Mouse (Mus musculus) colon, adult 2 months (tissue): ENCODE data around the gene Cidec. TPM values are rescaled to one million over a fixed set of nuclear protein-coding genes. Genes with fewer than 3 reads are reported as not detected.

ENCODE experiments used
- polyA plus RNA-seq: library from polyadenylated mRNA; depleted of rRNA; stranded (reverse); fragments of >200 nt; gene quantifications from 2 replicates; pipeline ENCODE4 v1.2.3, GENCODE M21; 2012; rRNA removed

Gene Cidec
- polyA plus RNA-seq, result 36.2 and 51.7 TPM in 2 replicates

DNA sequence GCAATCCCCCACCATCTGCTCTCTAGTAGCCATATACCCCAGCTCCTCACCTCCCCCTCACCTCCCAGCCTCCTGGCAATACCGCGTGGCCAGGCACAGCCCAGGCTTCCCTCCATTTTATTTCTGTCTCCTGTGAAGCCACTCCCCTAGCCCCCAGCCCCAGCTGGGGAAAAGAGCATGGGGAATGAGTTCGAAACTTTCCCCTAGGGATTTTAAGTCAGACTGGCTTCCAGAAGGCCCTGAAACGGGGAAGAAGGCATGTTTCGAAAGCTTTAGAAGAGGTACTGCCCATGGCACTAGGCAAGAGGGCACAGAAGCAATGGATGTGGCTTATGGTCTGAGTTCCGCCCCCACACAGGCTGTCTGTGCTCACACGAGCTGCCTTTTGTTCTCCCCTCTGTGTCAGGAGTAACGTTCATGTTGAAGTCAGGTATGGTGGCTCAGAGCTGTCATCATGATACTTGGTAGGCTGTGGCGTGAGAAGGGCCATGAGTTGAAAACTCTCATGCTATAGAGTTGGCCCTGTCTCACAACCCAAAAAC is at the start of gene Cidec:
Cidec (minus strand) TSS at position 97 of the 542 bp plus-strand sequence.

DNA sequence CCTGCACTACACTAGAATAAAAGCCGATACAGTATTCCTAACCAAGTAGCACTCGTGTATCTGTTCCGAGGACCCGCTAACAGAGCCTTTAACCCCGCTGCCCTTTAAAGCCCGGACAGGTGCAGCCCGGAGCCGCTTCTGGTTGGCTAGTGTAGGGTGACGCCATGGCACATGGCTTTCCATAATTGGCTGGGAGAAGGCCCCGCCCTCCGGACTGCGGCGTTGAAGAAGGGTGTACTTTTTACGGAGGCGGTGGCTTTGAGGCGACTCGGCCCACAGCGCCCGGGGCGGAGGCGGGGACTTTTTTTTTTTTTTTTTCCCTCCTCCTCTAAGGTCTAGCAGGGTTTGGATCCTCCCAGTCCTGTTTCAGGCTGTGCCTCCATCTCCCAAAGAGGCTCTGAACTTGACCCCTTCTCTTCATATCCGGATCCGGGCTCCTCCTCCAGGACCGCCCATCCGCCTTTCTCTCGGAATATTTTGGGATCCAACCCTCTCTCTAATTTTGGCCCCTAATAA is 47.6 kb upstream of the Cidec start, which contains the start of gene Creld1:
Creld1 (plus strand) TSS at position 198 of the 516 bp plus-strand sequence.

DNA sequence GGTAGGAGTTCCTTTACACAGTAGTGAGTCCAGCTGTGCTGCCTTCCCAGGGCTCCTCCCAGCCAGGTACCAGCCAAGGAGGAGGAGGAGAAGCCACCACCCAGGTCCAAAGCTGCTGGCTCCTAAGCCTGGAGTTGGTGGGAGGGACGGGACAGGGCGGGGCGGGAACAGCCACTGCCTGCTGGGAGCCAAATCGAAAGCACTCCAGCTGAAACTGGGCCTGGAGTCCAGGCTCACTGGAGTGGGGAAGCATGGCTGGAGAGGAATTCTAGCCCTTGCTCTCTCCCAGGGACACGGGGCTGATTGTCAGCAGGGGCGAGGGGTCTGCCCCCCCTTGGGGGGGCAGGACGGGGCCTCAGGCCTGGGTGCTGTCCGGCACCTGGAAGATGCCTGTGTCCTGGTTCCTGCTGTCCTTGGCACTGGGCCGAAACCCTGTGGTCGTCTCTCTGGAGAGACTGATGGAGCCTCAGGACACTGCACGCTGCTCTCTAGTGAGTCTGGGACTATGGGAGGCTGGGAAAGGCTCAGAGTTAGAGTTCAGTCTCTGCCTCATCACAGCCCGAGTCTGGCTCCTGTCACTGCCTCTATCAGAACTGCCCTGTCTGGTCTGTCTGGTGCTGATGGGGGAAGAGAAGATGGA is 35.9 kb upstream of the Cidec start, which contains the start of gene Il17rc:
Il17rc (plus strand) TSS at position 131 of the 640 bp plus-strand sequence.

DNA sequence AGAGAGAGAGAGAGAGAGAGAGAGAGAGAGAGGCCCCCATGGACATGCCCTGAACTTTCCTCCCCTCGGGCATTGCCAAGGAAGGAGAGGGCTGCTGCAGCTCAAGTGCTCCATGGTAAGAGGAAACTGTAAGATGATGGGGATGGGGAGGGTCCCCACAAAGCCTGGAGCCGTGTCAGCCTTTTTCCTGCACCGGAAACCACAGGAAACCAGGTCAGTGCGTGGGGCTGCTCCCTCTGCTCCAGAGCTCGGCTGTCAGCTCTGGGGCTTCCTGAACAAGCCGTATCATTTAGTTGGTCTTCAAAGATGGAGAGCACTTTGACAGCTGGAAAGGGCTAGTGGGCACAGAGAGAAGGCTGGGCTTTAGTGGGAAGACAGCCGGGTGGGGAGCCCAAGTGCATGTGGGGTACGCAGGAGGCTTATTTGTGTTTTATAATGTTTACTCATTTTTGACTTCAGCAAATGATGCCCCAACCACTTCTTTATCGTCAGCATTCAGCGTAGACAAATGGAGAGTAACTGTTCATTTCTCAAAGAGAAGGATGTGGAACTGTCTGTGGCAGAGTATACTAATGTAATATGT is 22.5 kb upstream of the Cidec start, which contains the start of gene Il17re:
Il17re (plus strand) TSS at position 533 of the 583 bp plus-strand sequence.

DNA sequence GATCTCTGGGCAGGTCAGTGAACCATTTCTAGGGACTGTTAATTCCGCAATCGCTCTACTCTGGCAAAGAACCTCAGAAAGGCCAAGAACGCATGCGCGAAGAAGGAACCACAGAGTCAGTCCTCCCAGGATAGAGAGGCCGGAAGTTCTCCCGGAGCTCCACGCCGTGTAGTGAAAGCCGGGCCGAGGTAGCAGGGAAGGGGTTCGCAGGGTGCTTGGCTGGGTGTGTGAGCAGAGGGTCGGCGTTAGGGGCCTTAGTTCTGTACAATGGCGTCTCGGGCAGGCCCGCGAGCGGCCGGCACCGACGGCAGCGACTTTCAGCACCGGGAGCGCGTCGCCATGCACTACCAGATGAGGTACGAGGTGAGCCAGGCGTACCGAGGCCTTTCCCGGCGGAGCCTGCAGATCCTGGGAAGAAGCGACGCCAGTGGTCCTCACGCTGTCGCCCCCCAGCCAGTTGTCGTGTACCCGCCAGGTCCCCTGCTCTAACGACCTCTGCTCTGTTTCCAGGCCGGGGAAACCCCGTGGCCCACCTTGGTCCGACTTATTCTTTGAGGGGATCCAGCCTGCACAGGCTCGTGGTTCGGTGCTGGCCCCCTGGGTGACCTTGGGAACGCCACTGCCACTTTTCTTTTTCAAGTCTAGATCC is 7.0 kb upstream of the Cidec start, which contains the start of gene Jagn1:
Jagn1 (plus strand) TSS at position 128 of the 649 bp plus-strand sequence.

DNA sequence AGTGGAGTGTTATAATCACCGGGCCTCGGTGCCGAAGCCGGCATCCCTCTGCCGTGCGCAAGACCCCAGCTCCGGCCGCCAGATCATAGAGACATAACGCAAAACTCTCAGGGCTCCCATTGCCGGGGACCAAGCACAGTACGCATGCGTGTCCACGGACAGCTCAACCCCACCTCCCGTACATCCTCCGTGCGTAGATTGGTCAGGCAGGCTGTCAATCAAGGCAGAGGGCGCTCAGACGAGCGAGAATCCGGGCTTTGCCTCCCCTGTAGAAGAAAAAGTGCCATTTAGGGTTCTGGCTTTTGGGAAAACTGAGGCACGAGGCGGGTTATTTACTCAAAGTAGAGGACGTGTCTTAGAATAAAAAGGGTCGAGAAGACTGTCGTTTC is 16.4 kb downstream of the Cidec start, which contains the start of gene Rpusd3:
Rpusd3 (minus strand) TSS at position 142 of the 389 bp plus-strand sequence.

DNA sequence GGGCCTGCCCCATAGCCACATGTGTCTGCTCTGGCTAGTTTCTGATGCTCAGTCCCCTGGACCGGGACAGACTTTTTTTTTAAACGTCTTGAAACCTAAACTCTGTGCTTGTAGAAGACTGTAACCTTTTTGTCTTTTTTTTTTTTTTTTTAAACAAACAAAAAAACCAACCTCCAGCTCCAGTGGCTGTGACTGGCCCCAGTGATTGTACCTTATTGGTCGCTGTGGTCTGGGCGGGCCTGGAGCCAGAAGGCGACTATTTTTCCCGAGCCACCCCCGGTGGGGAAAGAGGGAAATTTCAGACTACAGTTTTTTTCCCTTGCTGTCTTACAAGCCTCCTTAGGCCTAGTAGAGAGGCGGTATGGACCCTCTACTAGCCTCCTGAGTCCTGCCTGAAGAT is 46.6 kb downstream of the Cidec start, which contains the start of gene Ttll3:
Ttll3 (plus strand) TSS at position 301 of the 400 bp plus-strand sequence.

DNA sequence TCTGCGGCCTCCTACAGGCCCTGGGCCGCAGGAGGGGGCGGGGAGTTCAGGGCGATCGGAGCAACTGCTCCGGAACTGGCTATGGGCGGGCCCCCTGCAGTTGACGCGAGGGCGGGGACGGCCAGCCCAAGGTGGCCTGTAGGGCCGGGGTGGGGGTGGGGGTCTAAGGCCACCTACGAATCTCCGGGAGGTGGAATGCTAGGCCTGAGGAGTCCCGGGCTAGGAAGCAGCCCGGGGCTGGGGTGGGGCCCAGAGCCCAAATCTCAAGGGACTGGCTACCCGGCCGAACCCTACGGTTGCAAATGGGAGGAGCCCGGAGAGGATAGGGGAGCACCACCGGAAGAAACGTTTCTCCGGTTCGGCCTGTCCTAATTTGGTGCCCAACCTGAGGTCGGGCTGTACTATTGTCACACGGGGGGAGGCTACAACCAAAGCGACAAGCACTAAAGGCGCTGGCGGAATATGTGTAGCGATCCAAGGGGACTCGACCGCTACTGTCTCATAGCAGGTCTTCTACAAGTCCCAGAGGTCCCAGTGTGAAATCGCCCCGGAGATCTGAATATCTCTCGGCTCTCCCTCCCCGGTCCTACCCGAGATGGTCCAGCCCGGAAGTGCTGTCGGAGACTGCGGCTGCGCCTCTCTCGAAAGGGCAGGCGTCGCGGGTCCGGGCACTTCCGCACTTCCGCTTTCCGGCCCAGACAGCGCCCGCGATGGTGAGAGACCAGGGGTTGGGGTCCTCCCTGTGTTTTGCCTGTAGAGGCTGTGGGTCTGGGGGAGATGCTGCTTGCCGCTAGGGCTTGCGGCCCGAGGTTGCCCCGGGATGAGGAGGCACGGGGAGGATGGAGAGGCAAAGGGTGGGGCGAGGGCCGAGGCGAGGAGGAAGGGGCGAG is 57.8 kb downstream of the Cidec start, which contains the start of the genes Tada3 and Arpc4:
Tada3 (minus strand) TSS at position 388 of the 890 bp plus-strand sequence.
Arpc4 (plus strand) TSS at position 620 of the 890 bp plus-strand sequence.

Other genes with a start within 250 kb of the Cidec start
- gene Lhfpl4, start 240.4 kb downstream of the Cidec start, polyA plus RNA-seq, result 0.69 and 0.83 TPM in 2 replicates
- gene Mtmr14, start 197.9 kb downstream of the Cidec start, polyA plus RNA-seq, result 49.7 and 54.9 TPM in 2 replicates
- not detected in 2 replicates for gene Cpne9, start 153.5 kb downstream of the Cidec start, polyA plus RNA-seq
- gene Brpf1, start 128.6 kb downstream of the Cidec start, polyA plus RNA-seq, result 18.4 and 20.7 TPM in 2 replicates
- gene Ogg1, start 108.8 kb downstream of the Cidec start, polyA plus RNA-seq, result 15.0 and 17.0 TPM in 2 replicates
- 51.0 and 52.5 TPM in 2 replicates for gene Camk1, start 91.8 kb downstream of the Cidec start, polyA plus RNA-seq
- 27.3 and 28.2 TPM in 2 replicates for gene Tada3, start 57.9 kb downstream of the Cidec start, polyA plus RNA-seq
- gene Arpc4, start 57.6 kb downstream of the Cidec start, polyA plus RNA-seq, result 93.9 and 95.9 TPM in 2 replicates
- gene Ttll3, start 46.5 kb downstream of the Cidec start, polyA plus RNA-seq, result 13.7 and 17.6 TPM in 2 replicates
- 60.5 and 82.9 TPM in 2 replicates for gene Rpusd3, start 16.4 kb downstream of the Cidec start, polyA plus RNA-seq
- 40.7 and 52.2 TPM in 2 replicates for gene Jagn1, start 6.8 kb upstream of the Cidec start, polyA plus RNA-seq
- 65.1 and 72.6 TPM in 2 replicates for gene Il17re, start 22.7 kb upstream of the Cidec start, polyA plus RNA-seq
- 362 and 371 TPM in 2 replicates for gene Il17rc, start 35.7 kb upstream of the Cidec start, polyA plus RNA-seq
- gene Creld1, start 47.5 kb upstream of the Cidec start, polyA plus RNA-seq, result 11.6 and 14.9 TPM in 2 replicates
- gene Prrt3, start 66.2 kb upstream of the Cidec start, polyA plus RNA-seq, result 0.12 and 0.23 TPM in 2 replicates
- 31.9 TPM in 2 replicates for gene Emc3, start 95.9 kb upstream of the Cidec start, polyA plus RNA-seq
- gene Fancd2, start 95.9 kb upstream of the Cidec start, polyA plus RNA-seq, result 1.5 and 1.8 TPM in 2 replicates
- not detected in 2 replicates for gene Fancd2os, start 165.0 kb upstream of the Cidec start, polyA plus RNA-seq
- 78.5 and 91.9 TPM in 2 replicates for gene Brk1, start 169.0 kb upstream of the Cidec start, polyA plus RNA-seq
- 10.7 and 10.9 TPM in 2 replicates for gene Vhl, start 188.2 kb upstream of the Cidec start, polyA plus RNA-seq
- 48.1 and 50.3 TPM in 2 replicates for gene Irak2, start 202.7 kb upstream of the Cidec start, polyA plus RNA-seq